Mouse (Mus musculus): ENCODE results near the gene Zfand3.
A peak's percentile ranks its signal among the peaks of the same experiment; 100 is the strongest.

Gene Zfand3

DNA sequence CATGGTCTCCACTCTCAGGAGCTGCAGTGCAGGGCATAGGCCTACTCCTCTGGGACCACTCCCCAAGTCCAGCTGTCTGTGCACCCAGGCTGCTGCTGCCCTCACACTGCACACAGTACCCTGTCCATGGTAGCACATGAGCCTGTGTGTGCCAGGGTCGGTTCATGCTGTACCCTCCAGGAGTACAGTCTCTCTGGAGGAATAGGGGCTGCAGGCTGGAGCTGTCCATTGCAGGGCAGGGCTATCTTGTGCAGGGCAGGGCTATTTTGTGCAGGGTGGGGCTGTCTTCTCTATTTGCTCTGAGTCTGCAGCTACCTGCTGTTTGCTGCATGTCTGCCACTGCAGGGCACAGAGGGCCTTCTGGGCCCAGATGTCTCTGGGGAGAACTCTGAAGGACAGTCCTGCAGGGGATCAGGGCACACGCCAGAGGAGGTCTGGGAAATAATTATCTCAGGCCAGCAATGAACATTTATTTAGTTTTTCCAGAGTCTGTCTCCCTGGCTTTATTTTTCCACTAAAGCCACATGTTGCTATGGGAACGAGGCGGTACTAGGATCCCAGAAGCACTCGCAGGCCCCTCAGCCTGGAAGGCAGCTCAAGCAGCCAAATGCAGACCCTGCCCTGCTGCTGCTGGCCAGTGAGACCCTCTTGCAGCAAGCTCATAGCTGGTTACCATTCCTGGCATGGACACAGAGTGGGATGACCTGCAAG lies 220.7 kb downstream of the Zfand3 start:
- no peak for DNase-seq (ENCODE audit: low read depth, low spot score)

- DNase-seq (ENCODE audit: low read depth, low spot score), result no peak
These were observed 224.1 kb downstream of the Zfand3 start for GRCm38 (mm10) chr17:30228439-30229215.

GRCm38 (mm10) chr17:30230428-30230827 lies 225.9 kb downstream of the Zfand3 start:
- no peak for DNase-seq (ENCODE audit: low read depth, low spot score)

DNA sequence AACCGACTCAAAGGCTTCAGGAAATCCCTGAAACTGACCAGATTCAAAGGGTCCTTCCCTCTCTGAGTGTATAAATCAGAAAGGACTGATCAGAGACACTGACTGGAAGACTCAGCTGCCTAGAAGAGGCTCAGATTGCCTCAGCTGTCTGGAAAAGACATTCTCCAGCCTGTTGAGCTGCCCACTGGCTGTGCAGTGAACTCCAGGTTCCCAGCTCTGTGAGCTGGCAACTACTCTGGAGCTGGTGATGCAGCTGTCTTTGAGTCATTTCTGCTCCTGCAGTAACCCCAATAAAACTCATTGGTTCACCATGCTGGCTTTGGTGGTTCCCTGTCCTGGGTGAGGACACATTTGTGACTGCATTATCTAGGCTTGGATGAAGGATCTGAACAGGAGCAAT lies 226.9 kb downstream of the Zfand3 start:
- no peak for DNase-seq (ENCODE audit: low read depth, low spot score)

- DNase-seq (ENCODE audit: low read depth, low spot score), result no peak
These were observed 228.2 kb downstream of the Zfand3 start for GRCm38 (mm10) chr17:30232698-30233097.

DNA sequence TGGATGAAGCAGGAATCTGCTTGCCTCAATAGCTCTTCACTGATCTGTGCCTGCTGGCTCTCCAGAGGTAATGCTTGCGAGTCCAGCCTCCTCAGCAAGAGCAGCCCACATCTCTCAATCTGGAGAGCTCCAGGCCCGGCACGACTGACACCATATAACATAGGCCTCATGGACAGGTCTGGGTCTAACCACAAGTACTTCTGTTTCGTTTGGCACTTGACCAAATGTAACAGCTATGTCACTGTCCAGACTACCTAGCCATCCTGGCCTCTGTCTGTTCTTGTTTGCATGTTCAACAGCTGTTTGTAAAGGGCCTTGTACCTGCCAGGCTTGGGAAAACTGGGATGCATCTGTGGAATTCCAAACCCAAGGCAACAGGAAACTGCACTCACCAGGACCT lies 230.8 kb downstream of the Zfand3 start:
- DNase-seq (ENCODE audit: low read depth, low spot score), result no peak

- DNase-seq (ENCODE audit: low read depth, low spot score), result no peak
These were observed 232.1 kb downstream of the Zfand3 start for GRCm38 (mm10) chr17:30236611-30237010.

DNA sequence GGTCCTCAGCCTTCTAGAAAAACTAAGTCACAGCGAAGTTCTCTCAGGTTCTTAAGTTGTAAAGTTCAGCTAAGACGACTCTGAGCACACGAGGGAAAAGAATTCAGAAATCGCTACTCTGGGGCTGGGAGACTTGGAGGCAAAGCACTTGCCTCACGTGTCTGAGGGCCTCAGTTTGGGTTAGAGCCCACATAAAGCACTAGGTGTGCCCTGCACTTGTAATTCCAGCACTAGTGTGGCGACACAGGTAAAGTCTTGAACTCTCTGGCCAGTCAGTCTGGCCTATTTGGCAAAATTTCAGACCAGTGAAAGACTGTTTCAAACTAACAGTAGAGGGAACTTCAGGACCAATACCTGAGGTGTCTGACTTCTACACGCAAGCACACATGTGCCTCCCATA lies 233.1 kb downstream of the Zfand3 start:
- no peak for DNase-seq (ENCODE audit: low read depth, low spot score)

- DNase-seq (ENCODE audit: low read depth, low spot score), result peak; percentile 15
These were observed 234.9 kb downstream of the Zfand3 start for GRCm38 (mm10) chr17:30239458-30239857.

- no peak for DNase-seq (ENCODE audit: low read depth, low spot score)
These were observed 236.1 kb downstream of the Zfand3 start for GRCm38 (mm10) chr17:30240659-30241058.

DNA sequence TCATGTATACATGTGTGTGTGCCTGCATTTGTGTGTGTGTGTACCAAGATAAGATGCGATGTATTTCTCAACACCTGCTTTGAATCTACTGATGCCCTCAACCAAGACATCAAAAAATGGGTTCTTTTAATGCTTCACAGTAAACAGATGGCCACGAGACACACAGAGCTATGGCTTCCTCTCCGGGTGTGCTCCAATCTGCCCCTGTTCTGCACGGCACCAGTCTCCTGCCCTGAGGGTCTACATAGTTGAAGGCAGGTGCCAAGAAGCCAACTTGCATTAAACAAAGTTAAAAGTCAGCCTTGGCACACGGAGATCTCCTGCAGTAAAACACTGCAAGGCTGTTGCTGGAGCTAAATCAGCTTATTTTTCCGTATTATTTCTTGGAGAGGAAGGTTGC lies 236.5 kb downstream of the Zfand3 start:
- no peak for DNase-seq (ENCODE audit: low read depth, low spot score)

GRCm38 (mm10) chr17:30241720-30242322 lies 237.3 kb downstream of the Zfand3 start:
- no peak for DNase-seq (ENCODE audit: low read depth, low spot score)

DNA sequence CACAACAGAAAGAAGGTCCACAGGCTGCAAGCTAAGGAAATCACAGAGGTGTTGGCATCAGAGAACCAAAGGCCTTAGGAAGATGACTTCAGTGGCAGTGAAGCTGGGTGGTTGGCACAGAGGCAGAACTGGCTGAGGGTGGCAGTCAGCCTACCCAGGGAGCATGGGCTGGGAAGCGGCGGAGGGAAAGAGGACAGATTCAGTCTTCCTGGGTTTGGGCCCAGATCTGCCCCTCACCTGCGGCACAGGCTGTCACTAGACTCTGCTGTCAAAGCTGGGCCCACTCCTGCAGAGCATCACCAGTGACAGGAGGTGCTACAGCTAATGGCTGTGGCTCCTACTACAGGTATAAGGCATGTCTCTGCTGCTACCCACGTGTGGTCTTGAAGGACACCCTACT lies 238.1 kb downstream of the Zfand3 start:
- DNase-seq (ENCODE audit: low read depth, low spot score), result no peak

GRCm38 (mm10) chr17:30243540-30243939 lies 239.0 kb downstream of the Zfand3 start:
- DNase-seq (ENCODE audit: low read depth, low spot score), result no peak

DNA sequence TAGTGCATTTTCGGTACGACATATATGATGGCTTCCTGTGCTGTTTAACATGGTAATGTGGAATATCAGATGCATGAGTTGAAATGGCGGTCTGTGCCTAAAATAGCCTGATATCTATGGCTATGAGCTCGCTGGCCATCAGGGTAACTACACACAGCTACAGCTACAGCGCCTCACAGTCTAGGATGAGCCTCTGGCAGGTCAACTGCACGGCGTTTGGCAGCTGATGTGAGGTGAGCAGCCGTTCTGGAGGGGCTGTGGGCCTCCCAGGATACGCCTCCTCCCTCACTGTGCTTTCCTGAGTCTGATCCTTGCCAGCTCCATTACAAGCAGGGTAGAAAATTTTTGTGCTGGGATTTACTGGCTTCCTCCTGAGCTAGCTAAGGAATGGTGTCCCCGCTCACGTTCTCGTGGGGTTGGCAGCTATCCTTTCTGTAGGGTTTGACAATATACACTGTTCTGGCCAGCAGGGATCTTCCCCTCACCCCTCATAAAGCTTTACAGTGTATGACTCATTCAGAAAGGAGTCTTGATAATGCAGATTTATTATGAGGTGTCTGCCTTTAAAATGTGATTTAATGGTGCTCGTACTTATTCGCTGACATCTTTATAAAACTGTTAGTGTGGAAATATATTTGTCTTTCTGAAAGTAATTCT lies 240.2 kb downstream of the Zfand3 start:
- DNase-seq (ENCODE audit: low read depth, low spot score), result no peak

GRCm38 (mm10) chr17:30245308-30245706 lies 240.8 kb downstream of the Zfand3 start:
- DNase-seq (ENCODE audit: low read depth, low spot score), result no peak

DNA sequence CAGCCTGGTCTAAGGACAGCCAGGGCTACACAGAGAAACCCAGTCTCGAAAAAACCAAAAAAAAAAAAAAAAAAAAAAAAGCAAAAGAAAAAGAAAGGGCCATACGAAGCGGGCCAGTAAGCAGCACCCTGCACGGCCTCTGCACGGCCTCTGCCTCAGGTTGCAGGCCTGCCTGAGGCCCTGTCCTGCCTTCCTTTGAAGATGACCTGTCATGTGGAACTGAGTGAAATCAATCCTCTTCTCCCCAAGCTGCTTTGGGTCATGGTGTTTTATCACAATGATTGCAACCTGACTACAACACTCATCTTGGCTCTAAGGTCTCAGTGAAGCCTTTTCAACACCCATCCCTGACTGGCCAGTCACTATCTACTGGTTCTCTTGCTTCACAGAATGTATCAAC lies 248.5 kb downstream of the Zfand3 start:
- DNase-seq (ENCODE audit: low read depth, low spot score), result no peak

DNA sequence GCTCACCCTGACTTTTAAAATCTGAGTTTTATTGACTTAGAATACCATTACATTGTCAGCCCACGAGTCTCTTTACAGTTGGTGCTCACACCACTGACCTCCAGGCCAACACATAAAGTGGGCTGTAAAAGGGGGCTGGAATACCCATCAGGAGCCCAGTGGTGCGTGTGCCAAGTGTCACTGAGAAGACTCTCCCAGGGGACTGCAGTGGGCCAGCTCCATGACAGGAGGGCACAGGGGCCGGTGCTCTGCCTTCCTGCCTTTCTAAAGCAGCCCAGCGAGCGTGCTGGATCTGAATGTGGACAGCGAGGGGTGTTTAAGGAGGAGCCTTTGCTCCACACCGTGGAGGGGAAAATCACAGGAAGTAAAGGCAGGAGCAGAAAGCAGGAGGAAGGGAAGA lies 249.4 kb downstream of the Zfand3 start:
- DNase-seq (ENCODE audit: low read depth, low spot score), result no peak

DNA sequence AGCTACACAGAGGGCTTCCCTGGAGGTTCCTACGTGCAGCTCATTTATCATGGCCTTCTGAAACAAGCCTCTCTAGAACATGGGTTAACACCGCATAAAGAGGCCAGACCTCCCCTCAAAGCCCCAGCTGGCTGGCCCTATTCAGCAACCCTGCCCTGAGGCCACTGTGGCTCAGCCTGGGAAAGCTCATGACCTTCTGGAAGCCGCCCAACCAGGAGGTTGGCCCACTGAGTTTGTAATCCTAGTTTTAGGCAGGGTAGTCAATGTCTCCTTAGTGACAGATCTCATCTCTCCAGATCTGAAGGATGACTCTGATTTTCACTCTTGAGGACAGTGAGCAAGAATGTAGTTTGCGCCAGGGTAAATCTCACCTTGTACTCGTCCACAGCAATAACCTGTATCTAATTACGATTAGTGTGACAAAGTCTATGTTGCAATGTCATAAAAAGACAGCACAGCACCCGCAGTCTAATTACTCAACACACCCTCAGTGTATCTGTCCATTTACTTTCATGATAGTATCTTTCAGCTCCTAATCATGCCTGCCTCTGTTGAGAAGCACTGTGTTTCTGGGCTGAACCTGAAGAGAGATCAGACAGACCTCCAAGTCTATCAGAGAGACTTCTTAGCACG lies 251.5 kb downstream of the Zfand3 start:
- no peak for DNase-seq (ENCODE audit: low read depth, low spot score)

- no peak for DNase-seq (ENCODE audit: low read depth, low spot score)
These were observed 253.9 kb downstream of the Zfand3 start for GRCm38 (mm10) chr17:30258480-30258879.

GRCm38 (mm10) chr17:30259938-30260337 lies 255.4 kb downstream of the Zfand3 start:
- DNase-seq (ENCODE audit: low read depth, low spot score), result no peak
